Mouse (Mus musculus) neural tube, embryonic 13.5 days (tissue): ENCODE data around the gene Ptpre. TPM values are rescaled to one million over a fixed set of nuclear protein-coding genes. Genes with fewer than 3 reads are reported as not detected.
"Not testable (repeated sequence)": the region's sequence is repeated elsewhere in the genome, so short reads cannot be mapped to it uniquely, and the experiment has no call there.

ENCODE experiments used
- ATAC-seq: fragments of 200-750 bp; cut with Nextera tagmentation; 2 replicates; pipeline ENCODE4 v1.8.0; 2017; ENCODE audit warnings: low read depth, mild to moderate bottlenecking, moderate TSS enrichment, moderate library complexity
- H3K27ac ChIP-seq: fragments of 300-500 bp; sonication (generic); replicated peaks from 2 replicates; pipeline ENCODE4 v1.5.1; 2015; ENCODE audit warnings: moderate library complexity, mild to moderate bottlenecking, inconsistent platforms
- H3K27me3 ChIP-seq: fragments of 300-500 bp; sonication (generic); 2 replicates; pipeline ENCODE4 v1.6.1; 2015; ENCODE audit warnings: mild to moderate bottlenecking, inconsistent platforms
- H3K36me3 ChIP-seq: fragments of 300-500 bp; sonication (generic); 2 replicates; pipeline ENCODE4 v1.6.1; 2015; ENCODE audit warnings: mild to moderate bottlenecking, inconsistent platforms
- H3K4me1 ChIP-seq: fragments of 300-500 bp; sonication (generic); replicated peaks from 2 replicates; pipeline ENCODE4 v1.6.1; 2015; ENCODE audit warnings: inconsistent platforms
- H3K4me2 ChIP-seq: fragments of 300-500 bp; sonication (generic); 2 replicates; pipeline ENCODE4 v1.6.1; 2015; ENCODE audit warnings: inconsistent platforms, mild to moderate bottlenecking, moderate library complexity
- H3K4me3 ChIP-seq: fragments of 300-500 bp; sonication (generic); 2 replicates; pipeline ENCODE4 v1.5.1; 2015; ENCODE audit warnings: mild to moderate bottlenecking, inconsistent platforms
- H3K9ac ChIP-seq: fragments of 300-500 bp; sonication (generic); 2 replicates; pipeline ENCODE4 v1.6.1; 2015; ENCODE audit warnings: moderate library complexity, mild to moderate bottlenecking, inconsistent platforms
- H3K9me3 ChIP-seq: fragments of 300-500 bp; sonication (generic); 2 replicates; pipeline ENCODE4 v1.6.1; 2016; ENCODE audit warnings: inconsistent platforms
- WGBS: fragments of 180-500 bp; shearing (Covaris S2); methylation state at CpG from one replicate; pipeline ENCODE4 v1.1.7; 2015; 5-methylcytosine and 5-hydroxymethylcytosine counted together
- polyA plus RNA-seq: library from polyadenylated mRNA; unstranded; fragments of >200 nt; fragmentation: Nextera tagmentation; extraction: Ambion mirVana; gene quantifications from 2 replicates; pipeline ENCODE4 v1.2.1, GENCODE M21; 2015

The Ptpre gene
- polyA plus RNA-seq, 1 experiment from 2014 or later, result 5.3 TPM

DNA sequence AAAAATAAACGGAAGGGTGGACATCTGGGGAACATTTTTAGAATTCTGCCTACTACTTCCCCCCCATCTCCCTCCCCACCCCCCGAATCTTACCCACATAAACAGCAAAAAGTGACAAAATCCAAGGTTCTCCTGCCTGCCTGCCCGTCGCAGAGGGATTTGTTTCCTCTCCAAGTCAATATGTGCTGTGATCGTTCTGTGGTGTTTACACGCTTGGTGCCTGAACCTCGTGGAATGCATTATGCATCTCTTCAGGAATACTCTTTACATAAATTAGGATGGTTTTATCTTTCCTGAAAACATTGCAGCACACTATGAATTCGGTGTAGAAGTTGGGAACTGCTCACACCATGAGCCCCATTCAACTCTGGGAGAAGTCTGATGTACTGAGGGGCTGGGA is 26.7 kb downstream of the Ptpre start:
- Histone ChIP-seq H3K4me2 (no peak overlapping the region), H3K9me3 (no peaks in the 10 kb centered on the region), H3K4me3 (no peak overlapping the region), H3K36me3 (no peaks in the 10 kb centered on the region), H3K4me1 (peaks cover 21% of the 10 kb centered on the region), H3K27me3 (no peaks in the 10 kb centered on the region), H3K9ac (no peak overlapping the region), H3K27ac (no peak overlapping the region)
- 80% methylated on average over 8 of the region's 8 CpGs for WGBS
- no peak for ATAC-seq

DNA sequence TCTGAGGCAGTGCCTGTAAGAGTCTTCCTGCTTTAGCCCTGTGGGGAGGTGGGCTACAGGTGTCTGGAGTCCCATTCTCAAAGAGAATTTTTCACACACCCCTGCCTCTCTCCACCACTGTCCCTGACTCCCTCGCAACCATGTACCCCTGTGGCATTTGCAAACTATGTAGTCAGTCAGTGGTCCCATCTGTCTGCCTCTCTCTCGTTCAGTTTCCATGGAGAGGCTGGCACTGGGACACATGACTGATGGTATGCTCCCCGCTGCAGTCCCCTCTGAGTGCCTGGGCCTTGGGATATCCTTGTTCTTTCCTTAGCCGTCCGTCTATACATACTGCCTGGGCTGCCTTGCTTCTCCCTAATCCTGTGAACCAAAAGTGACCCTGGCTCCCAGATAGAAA is 28.7 kb downstream of the Ptpre start:
- Histone ChIP-seq H3K27ac (no peak overlapping the region), H3K4me2 (no peak overlapping the region), H3K9me3 (no peaks in the 10 kb centered on the region), H3K4me3 (no peak overlapping the region), H3K4me1 (peaks cover 21% of the 10 kb centered on the region), H3K9ac (no peak overlapping the region), H3K36me3 (no peaks in the 10 kb centered on the region), H3K27me3 (no peaks in the 10 kb centered on the region)
- WGBS, result 65% methylated on average over 5 of the region's 5 CpGs
- ATAC-seq, result no peak

DNA sequence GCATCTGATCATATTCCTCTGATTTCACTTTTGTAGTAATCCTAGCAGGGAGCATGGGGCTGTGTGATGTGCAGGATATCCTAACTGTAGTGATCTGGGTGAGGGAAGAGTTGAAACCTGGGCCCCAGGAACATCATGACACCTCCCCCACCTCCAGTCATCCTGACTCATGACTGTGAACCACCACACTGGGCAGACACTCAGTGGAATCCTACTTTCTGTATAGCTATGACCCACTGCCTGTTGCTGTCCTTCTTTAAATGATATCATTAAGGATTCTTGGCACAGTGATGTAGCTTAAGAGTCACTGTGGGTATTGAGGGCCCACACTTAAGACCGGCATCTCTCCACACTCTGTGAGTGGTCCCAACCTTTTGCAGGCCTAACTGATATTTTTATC is 30.3 kb downstream of the Ptpre start:
- Histone ChIP-seq H3K27me3 (no peaks in the 10 kb centered on the region), H3K27ac (no peak overlapping the region), H3K9ac (no peak overlapping the region), H3K9me3 (no peaks in the 10 kb centered on the region), H3K4me2 (no peak overlapping the region), H3K4me1 (0 out of 2 replicates have a peak, but pooled peaks cover 16% of the 10 kb centered on the region), H3K4me3 (no peak overlapping the region), H3K36me3 (no peaks in the 10 kb centered on the region)
- no peak for ATAC-seq
- 79% methylated on average over 1 of the region's 1 CpGs for WGBS

DNA sequence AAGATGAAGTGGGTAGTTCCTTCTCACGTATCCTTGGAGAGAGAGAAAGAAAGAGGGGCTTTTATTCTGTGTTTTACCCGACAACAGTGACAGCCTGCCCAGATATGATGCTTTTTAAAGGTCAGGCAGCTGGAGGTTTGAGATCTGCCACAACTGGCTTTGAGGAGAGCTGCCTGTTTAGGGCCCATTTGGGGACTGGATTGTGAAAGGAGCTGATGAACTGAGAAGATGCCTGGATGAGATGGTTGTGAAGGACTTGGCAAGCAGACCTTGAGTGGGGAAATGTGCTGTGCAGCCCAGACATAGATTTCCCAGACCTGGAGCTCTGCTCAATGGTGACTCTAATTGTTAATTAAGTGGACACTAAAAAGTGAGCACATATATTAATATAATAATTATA is 31.3 kb downstream of the Ptpre start:
- no peak for ATAC-seq
- 59% methylated on average over 2 of the region's 2 CpGs for WGBS
- Histone ChIP-seq H3K4me3 (no peak overlapping the region), H3K4me1 (0 out of 2 replicates have a peak, but pooled peaks cover 16% of the 10 kb centered on the region), H3K9me3 (no peaks in the 10 kb centered on the region), H3K27ac (no peak overlapping the region), H3K9ac (no peak overlapping the region), H3K4me2 (no peak overlapping the region), H3K36me3 (no peaks in the 10 kb centered on the region), H3K27me3 (no peaks in the 10 kb centered on the region)

DNA sequence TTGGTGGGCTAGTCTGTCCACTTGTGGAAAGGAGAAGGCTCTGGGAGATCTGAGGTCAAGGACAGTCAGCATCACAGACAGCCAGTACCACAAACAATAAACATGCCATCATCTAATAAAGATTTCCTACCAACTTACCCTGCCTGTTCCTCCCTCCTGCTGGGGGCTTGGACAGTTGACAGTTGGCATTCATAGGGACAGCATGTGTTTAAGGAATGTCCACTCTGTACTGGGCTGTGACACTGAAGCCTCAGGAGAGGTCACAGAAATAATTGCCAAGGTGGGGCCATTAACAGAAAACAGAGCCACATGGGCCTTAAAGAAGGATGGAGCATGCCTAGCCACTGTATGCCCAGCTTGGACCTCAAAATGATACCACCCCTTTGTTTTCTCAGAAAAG is 34.1 kb downstream of the Ptpre start:
- Histone ChIP-seq H3K27ac (no peak overlapping the region), H3K4me1 (0 out of 2 replicates have a peak, but pooled peaks cover 16% of the 10 kb centered on the region)

DNA sequence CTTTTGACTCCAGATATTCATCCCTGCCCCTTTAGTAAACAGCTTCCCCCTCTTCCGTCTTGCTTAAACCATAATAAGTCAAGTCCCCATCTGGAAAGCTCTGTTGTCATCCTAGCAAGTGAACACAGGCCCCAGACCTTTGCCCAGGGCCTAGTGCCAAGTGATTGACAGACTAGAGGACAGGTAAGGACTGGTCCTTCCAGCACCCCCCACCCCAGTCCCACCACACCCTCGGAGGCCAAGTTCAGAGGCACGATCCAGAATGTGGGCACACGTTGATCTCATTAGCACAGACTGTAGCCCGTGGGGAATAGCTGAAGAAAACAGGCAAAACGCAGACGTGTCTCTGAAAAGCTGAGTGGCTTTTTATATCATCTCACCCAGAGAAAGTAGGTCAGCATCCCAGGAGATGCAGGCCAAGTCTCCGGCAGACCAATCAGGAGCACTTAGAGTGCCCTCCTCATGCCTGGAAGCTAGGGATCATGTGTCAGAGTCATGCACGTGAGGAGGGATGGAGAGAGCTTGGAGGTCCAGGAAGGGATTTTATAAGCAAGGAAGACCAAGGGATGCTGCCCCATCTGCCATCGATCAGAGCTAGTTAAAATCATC is 34.8 kb downstream of the Ptpre start:
- no peaks in the 10 kb centered on the region for H3K27me3 ChIP-seq
- WGBS, result 69% methylated on average over 10 of the region's 10 CpGs
- H3K4me3 ChIP-seq, result no peak overlapping the region
- no peak overlapping the region for H3K27ac ChIP-seq
- no peaks in the 10 kb centered on the region for H3K36me3 ChIP-seq
- no peak for ATAC-seq
- no peaks in the 10 kb centered on the region for H3K9me3 ChIP-seq
- no peak overlapping the region for H3K4me2 ChIP-seq
- H3K9ac ChIP-seq, result no peak overlapping the region
- H3K4me1 ChIP-seq, result 0 out of 2 replicates have a peak, but pooled peaks cover 16% of the 10 kb centered on the region

More for the DNA sequence above, 34.1 kb downstream of the Ptpre start:
- Histone ChIP-seq H3K9me3 (no peaks in the 10 kb centered on the region), H3K4me3 (no peak overlapping the region), H3K4me2 (no peak overlapping the region), H3K36me3 (no peaks in the 10 kb centered on the region), H3K27me3 (no peaks in the 10 kb centered on the region), H3K9ac (no peak overlapping the region)
- no peak for ATAC-seq

DNA sequence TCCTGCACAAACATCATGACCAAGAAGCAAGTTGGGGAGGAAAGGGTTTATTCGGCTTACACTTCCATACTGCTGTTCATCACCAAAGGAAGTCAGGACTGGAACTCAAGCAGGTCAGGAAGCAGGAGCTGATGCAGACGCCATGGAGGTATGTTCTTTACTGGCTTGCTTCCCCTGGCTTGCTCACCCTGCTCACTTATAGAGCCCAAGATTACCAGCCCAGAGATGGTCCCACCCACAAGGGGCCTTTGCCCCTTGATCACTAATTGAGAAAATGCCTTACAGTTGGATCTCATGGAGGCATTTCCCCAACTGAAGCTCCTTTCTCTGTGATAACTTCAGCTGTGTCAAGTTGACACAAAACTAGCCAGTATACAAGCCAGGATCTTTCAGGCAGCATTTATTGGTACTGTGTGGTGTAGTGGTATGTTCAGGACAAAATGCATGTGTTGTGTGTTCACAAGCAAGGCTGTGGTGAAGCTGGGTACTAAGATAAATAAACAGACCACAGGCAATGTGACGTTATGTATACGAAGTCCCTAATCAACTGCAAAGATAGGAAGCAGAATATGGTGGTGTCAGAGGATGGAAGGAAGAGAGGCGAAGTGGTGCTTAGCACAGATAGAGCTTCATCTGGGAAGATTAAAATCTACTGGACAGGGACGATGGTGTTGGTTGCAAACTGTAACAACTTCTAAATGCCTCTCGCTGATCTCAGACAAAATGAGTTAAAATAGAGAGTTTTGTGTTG is 38.2 kb downstream of the Ptpre start:
- H3K9me3 ChIP-seq, H3K9ac ChIP-seq, H3K27me3 ChIP-seq, H3K27ac ChIP-seq, H3K4me3 ChIP-seq, ATAC-seq, H3K4me2 ChIP-seq, H3K36me3 ChIP-seq, H3K4me1 ChIP-seq: not testable (repeated sequence)
- 90% methylated on average over 7 of the region's 7 CpGs for WGBS

DNA sequence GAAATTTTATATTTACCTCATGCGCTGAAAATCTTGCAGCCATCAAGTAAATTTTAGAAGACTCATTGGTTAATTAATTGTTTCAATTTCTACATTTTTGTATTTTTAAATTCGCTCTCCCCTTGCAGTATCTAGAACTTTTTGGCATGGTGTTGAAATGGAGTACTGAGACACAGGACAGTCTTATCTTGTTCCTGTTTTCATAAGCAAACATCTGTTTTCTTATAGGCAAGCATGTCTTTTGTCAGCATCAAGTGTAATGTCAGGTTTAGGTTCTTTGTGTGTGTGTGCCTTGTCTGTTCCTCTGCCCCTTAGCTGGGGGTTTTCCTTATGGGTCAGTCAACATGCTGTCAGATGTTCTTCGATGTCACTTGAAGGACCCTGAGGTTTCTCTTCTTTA is 39.0 kb downstream of the Ptpre start:
- Histone ChIP-seq H3K36me3 (no peaks in the 10 kb centered on the region), H3K4me3 (no peak overlapping the region), H3K27ac (no peak overlapping the region), H3K9ac (no peak overlapping the region), H3K4me2 (no peak overlapping the region), H3K27me3 (no peaks in the 10 kb centered on the region), H3K4me1 (0 out of 2 replicates have a peak, but pooled peaks cover 3% of the 10 kb centered on the region), H3K9me3 (no peaks in the 10 kb centered on the region)
- 94% methylated on average over 3 of the region's 3 CpGs for WGBS
- ATAC-seq, result no peak

DNA sequence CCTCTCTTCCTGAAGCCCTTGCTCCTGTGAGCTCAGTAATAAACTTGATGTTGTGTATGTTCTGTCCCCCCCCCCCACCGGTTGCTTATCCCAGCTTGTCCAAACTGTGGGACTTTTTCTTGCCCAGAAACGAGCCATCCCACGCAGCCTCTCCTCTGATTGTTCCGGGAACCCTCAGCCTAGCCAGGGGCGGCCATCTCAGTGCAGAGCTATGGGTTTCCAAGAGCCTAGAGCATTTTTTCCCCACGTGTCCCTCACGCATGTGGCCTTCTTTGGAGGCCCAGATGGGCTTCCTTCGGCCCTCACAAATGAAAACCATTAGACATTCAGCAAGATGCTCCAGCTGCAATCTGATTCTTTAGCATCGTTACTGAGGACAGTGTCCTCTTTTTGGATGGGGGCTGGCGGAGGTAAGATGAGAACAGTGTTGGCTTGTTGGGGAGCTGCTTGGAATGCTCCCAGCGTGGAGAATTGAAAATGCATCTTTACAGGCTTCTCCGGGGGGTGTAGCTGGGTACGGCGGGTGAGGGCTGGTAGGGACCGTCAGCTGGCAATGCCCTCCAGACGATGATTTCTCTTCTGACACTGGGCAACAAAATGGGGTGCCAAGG is 41.5 kb downstream of the Ptpre start:
- 80% methylated on average over 16 of the region's 16 CpGs for WGBS

DNA sequence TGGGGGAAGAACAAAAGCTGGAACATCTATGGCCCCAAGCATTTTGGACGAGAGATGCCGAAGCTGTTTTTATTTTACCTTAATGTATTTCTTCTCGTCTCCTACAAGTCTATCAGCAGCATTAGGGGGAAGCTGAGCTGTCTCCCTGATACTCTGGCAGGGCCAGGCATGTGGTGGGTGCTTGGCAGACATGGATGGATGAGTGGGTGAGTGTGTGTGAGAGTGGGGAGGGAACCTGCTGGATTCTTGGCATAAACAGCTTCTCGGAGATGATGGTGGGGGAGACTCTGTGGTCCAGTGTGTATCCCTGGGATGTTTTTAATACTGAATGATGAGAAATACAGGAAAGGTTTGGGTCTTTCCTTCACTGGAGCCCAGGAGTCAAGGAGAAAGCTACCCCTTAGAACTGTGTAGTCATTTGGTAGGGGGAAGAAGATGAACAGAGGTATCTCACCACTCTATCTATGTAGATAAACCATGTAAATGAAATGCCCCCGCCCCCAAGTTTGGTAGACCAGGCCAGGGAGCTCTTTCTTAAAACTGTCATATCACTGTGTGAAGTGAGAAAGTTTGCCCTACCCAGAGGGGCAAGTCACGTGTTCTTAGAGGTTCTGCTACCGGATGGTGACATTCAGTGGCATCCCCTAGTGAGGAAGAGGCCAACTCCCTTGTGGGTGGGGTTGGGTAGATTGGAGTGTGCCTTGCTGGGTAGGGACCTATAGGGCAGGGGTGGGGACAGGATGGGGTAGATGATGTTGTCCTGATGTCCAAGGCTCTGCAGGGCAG is 43.2 kb downstream of the Ptpre start:
- Histone ChIP-seq H3K36me3 (no peaks in the 10 kb centered on the region), H3K9ac (no peak overlapping the region), H3K4me2 (no peak overlapping the region), H3K9me3 (no peaks in the 10 kb centered on the region), H3K4me1 (no peaks in the 10 kb centered on the region), H3K27ac (no peak overlapping the region), H3K4me3 (no peak overlapping the region), H3K27me3 (no peaks in the 10 kb centered on the region)
- no peak for ATAC-seq
- 86% methylated on average over 7 of the region's 7 CpGs for WGBS

More for the DNA sequence above, 41.5 kb downstream of the Ptpre start:
- no peak overlapping the region for H3K4me2 ChIP-seq
- H3K27ac ChIP-seq, result no peak overlapping the region
- H3K27me3 ChIP-seq, result no peaks in the 10 kb centered on the region
- no peaks in the 10 kb centered on the region for H3K36me3 ChIP-seq
- no peaks in the 10 kb centered on the region for H3K4me1 ChIP-seq
- H3K9ac ChIP-seq, result no peak overlapping the region
- no peak overlapping the region for H3K4me3 ChIP-seq
- no peaks in the 10 kb centered on the region for H3K9me3 ChIP-seq
- no peak for ATAC-seq

DNA sequence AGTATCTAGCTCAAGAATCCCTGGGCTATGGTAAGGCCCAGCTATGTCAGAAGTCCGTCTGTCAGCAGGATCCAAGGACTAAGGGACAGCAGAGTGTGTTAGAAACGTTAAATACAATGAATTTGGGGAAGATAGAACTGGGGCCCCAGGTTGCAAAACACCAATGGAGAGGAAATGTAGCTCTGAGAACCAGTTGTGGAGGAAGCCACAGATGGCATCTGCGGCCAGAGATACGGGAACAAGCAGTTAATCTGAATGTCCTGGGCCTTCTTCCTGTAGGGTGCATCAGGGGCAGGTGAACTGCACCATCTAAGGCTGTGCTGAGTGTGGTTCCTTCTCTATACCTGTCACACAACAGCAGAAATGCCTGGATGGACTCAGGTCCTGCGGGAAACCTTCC is 43.8 kb downstream of the Ptpre start:
- Histone ChIP-seq H3K36me3 (no peaks in the 10 kb centered on the region), H3K27ac (no peak overlapping the region), H3K4me1 (0 out of 2 replicates have a peak, but pooled peaks cover under 1% of the 10 kb centered on the region), H3K4me2 (no peak overlapping the region), H3K4me3 (no peak overlapping the region), H3K9ac (no peak overlapping the region), H3K9me3 (no peaks in the 10 kb centered on the region), H3K27me3 (no peaks in the 10 kb centered on the region)
- WGBS, result 79% methylated on average over 5 of the region's 5 CpGs
- ATAC-seq, result no peak

DNA sequence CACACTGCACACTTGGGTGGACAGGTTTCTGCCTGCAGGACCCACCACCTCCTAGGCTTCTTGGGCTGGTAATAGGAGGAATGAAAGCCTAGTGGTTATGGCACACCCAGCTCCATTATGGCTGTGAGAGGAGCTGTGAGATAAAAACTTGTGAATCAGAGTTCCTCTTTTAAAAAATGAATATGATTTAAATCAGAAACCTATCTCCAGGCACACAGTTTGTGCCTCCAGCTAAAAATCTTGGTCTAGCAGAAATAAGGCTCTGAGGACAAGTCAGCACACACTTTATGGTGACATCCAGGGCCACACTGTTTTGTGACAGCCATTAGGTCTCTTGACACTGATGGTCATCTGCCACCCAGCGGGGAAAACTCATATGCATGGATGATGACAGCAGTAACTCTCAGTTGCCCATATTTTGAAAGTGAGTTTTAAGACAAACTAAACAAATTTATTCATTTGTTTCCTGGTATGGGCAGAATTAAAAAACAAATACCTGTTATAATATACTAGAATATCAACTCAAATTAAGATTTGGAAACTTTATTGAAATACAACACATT is 47.9 kb downstream of the Ptpre start:
- peaks cover 10% of the 10 kb centered on the region for H3K4me1 ChIP-seq
- H3K4me2 ChIP-seq, result no peak overlapping the region
- 93% methylated on average over 1 of the region's 1 CpGs for WGBS
- H3K27me3 ChIP-seq, result no peaks in the 10 kb centered on the region
- no peak overlapping the region for H3K27ac ChIP-seq
- no peak for ATAC-seq
- no peak overlapping the region for H3K4me3 ChIP-seq
- H3K9me3 ChIP-seq, result no peaks in the 10 kb centered on the region
- no peak overlapping the region for H3K9ac ChIP-seq
- no peaks in the 10 kb centered on the region for H3K36me3 ChIP-seq
